In the genomic region with DNA sequence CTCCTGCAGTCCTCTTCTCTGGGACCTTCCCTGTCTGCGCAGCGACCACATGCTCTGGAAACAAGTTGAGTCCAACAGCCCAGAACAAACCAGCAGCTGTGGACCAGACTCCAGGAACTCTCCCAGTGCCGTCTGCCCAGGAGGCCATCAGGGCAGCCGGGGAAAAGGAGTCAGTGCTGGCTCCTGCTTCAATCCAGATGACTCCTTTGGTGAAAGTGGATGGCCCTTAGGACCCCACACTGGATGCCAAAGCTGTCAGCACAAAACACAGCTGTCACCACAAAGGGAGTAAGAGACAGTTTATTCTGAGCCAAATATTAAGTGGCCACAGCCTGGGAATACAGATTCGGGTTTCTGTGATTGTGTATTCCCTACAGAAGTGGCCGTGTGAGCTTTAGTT, we compare ENCODE assay signal across 16 mouse cellular contexts. TPM values are rescaled to one million over a fixed set of nuclear protein-coding genes. Genes with fewer than 3 reads are reported as not detected.
DNase-seq lines count a peak whose midpoint lies in the region; ATAC-seq lines count a peak whose summit lies in the region.
"Had no signal": no experiment of that assay in that cellular context is flagged by ENCODE, and none has a peak within 500 bp of the region (broad histone marks: within the 10 kb centered on the region; RNA-seq: fewer than 3 reads in every experiment).

No protein-coding gene starts in this region.

- 0 out of 2 replicates have a peak overlapping the region, but pooled peaks have one; percentile 5 for H3K9ac ChIP-seq in heart, embryonic 14.5 days (ENCODE audit: low read length)
- H3K9ac ChIP-seq in midbrain, embryonic 14.5 days (replicated peaks; ENCODE audit: low read length) = no peak overlapping the region
- no peak overlapping the region for H3K9ac ChIP-seq in midbrain, embryonic 16.5 days (ENCODE audit: low read depth, low read length)
- H3K9ac ChIP-seq: forebrain, embryonic 12.5 days; liver, embryonic 15.5 days had no signal

- no peak for ATAC-seq in heart, embryonic 14.5 days (ENCODE audit: insufficient number of reproducible peaks, insufficient read depth, low FRiP score, low read depth)
- no peak for ATAC-seq in midbrain, embryonic 14.5 days (ENCODE audit: low FRiP score, low TSS enrichment)
- no peak for ATAC-seq in midbrain, embryonic 16.5 days
- ATAC-seq in activated CD4-positive, CD25-positive, alpha-beta regulatory T cell, adult 4 months = no peak

- no peak overlapping the region for H3K4me2 ChIP-seq in heart, embryonic 14.5 days (ENCODE audit: low read length)
- H3K4me2 ChIP-seq in midbrain, embryonic 14.5 days (ENCODE audit: low read length) = no peak overlapping the region
- H3K4me2 ChIP-seq in midbrain, embryonic 16.5 days (ENCODE audit: low read length) = no peak overlapping the region
- H3K4me2 ChIP-seq: forebrain, embryonic 12.5 days; liver, embryonic 15.5 days had no signal

- H3K27me3 ChIP-seq in heart, embryonic 14.5 days (ENCODE audit: control insufficient read depth, insufficient read depth, low read length) = no peaks in the 10 kb centered on the region
- H3K27me3 ChIP-seq in midbrain, embryonic 14.5 days (ENCODE audit: control insufficient read depth, insufficient read depth, low read length) = no peaks in the 10 kb centered on the region
- no peaks in the 10 kb centered on the region for H3K27me3 ChIP-seq in midbrain, embryonic 16.5 days (ENCODE audit: control insufficient read depth, insufficient read depth, low read depth, low read length)
- H3K27me3 ChIP-seq in limb, embryonic 10.5 days (ENCODE audit: low read depth, poor library complexity, severe bottlenecking) = no peaks in the 10 kb centered on the region
- H3K27me3 ChIP-seq: forebrain, embryonic 12.5 days had no signal

- 49% methylated on average over 6 of the region's 6 CpGs for WGBS in heart, embryonic 14.5 days
- 68% methylated on average over 6 of the region's 6 CpGs for WGBS in midbrain, embryonic 14.5 days
- WGBS in midbrain, embryonic 16.5 days = 61% methylated on average over 6 of the region's 6 CpGs
- 70% methylated on average over 6 of the region's 6 CpGs for WGBS in limb, embryonic 10.5 days

- H3K36me3 ChIP-seq in heart, embryonic 14.5 days (ENCODE audit: control insufficient read depth, insufficient read depth, low read length) = no peaks in the 10 kb centered on the region
- peaks cover 23% of the 10 kb centered on the region for H3K36me3 ChIP-seq in midbrain, embryonic 14.5 days (ENCODE audit: control insufficient read depth, insufficient read depth, low read length)
- peaks cover 12% of the 10 kb centered on the region for H3K36me3 ChIP-seq in midbrain, embryonic 16.5 days (ENCODE audit: control insufficient read depth, insufficient read depth, low read length)
- H3K36me3 ChIP-seq in limb, embryonic 10.5 days = no peaks in the 10 kb centered on the region
- H3K36me3 ChIP-seq: G1E; liver, embryonic 15.5 days had no signal

- DNase-seq in heart, adult 8-10 months (ENCODE audit: low spot score) = no peak
- no peak for DNase-seq in midbrain, embryonic 14.5 days
- DNase-seq in heart, postnatal 4 days = peak; percentile 29
- DNase-seq in limb, embryonic 10.5 days (ENCODE audit: low spot score) = no peak
- DNase-seq in embryo, embryonic 11 days = no peak
- DNase-seq: cerebellum, adult 9-11 months; kidney, adult 2 months; kidney, postnatal 36 days; layer of hippocampus, adult 9-11 months; thymus, postnatal 4 days had no signal

- H3K27ac ChIP-seq in heart, embryonic 14.5 days (replicated peaks in 1 of 2; ENCODE audit: control insufficient read depth in 1 of 2, insufficient read depth in 1 of 2, low read depth in 2 of 2, low read length in 2 of 2) = no peak overlapping the region
- H3K27ac ChIP-seq in midbrain, embryonic 14.5 days (replicated peaks; ENCODE audit: low read depth, low read length) = peak overlapping the region; percentile 32; the same call in 1 of the 2 replicates
- H3K27ac ChIP-seq in midbrain, embryonic 16.5 days (ENCODE audit: low read length) = no peak overlapping the region
- H3K27ac ChIP-seq in limb, embryonic 10.5 days = 0 out of 2 replicates have a peak overlapping the region, but pooled peaks have one; percentile 15
- H3K27ac ChIP-seq: forebrain, embryonic 12.5 days; liver, embryonic 15.5 days had no signal

- H3K9me3 ChIP-seq in heart, embryonic 14.5 days (ENCODE audit: control insufficient read depth, low read length) = no peaks in the 10 kb centered on the region
- H3K9me3 ChIP-seq in midbrain, embryonic 14.5 days (ENCODE audit: control insufficient read depth, low read length) = peaks cover 4% of the 10 kb centered on the region; the same call in 1 of the 2 replicates
- no peaks in the 10 kb centered on the region for H3K9me3 ChIP-seq in midbrain, embryonic 16.5 days (replicated peaks; ENCODE audit: control insufficient read depth, low read length, poor library complexity, severe bottlenecking)
- no peaks in the 10 kb centered on the region for H3K9me3 ChIP-seq in limb, embryonic 10.5 days (replicated peaks)
- H3K9me3 ChIP-seq: forebrain, embryonic 12.5 days; G1E; liver, embryonic 15.5 days had no signal

- H3K4me1 ChIP-seq in heart, embryonic 14.5 days (ENCODE audit: control insufficient read depth in 2 of 2, insufficient read depth in 2 of 2, low read length in 2 of 2) = peaks cover 16 to 31% of the 10 kb centered on the region in 2 experiments
- peaks cover 17% of the 10 kb centered on the region; the same call in 1 of the 2 replicates for H3K4me1 ChIP-seq in midbrain, embryonic 14.5 days (ENCODE audit: control insufficient read depth, insufficient read depth, low read length)
- H3K4me1 ChIP-seq in midbrain, embryonic 16.5 days (ENCODE audit: control insufficient read depth, insufficient read depth, low read length) = peaks cover 12% of the 10 kb centered on the region
- peaks cover 14% of the 10 kb centered on the region for H3K4me1 ChIP-seq in limb, embryonic 10.5 days
- H3K4me1 ChIP-seq: liver, embryonic 15.5 days had no signal

- H3K4me3 ChIP-seq in heart, embryonic 14.5 days (ENCODE audit: control insufficient read depth in 1 of 2, insufficient read depth in 1 of 2, low read depth in 1 of 2, low read length in 2 of 2) = no peak overlapping the region
- no peak overlapping the region for H3K4me3 ChIP-seq in midbrain, embryonic 14.5 days (replicated peaks; ENCODE audit: low read depth, low read length)
- H3K4me3 ChIP-seq in midbrain, embryonic 16.5 days (ENCODE audit: low read depth, low read length) = no peak overlapping the region
- no peak overlapping the region for H3K4me3 ChIP-seq in limb, embryonic 10.5 days
- H3K4me3 ChIP-seq: forebrain, embryonic 12.5 days; liver, embryonic 15.5 days had no signal

RNA-seq across cellular contexts. Expression of a gene that starts 23.7 kb away (rescaled TPM):
- polyA plus RNA-seq in heart, embryonic 14.5 days (2014; fragmentation: Nextera tagmentation; extraction: Ambion mirVana) = 2.1 and 2.4 TPM in 2 replicates
- 1 to 10 TPM; 3.0 to 5.1 (median 3.6) TPM for total RNA-seq in heart, adult 8-10 months (2022)
- 94.4 and 102 TPM in 2 replicates for polyA plus RNA-seq in midbrain, embryonic 14.5 days (2014; fragmentation: Nextera tagmentation; extraction: Ambion mirVana)
- 140 and 155 TPM in 2 replicates for polyA plus RNA-seq in midbrain, embryonic 16.5 days (2015; fragmentation: Nextera tagmentation; extraction: Ambion mirVana)
- total RNA-seq in heart, postnatal 4 days (2021) = 1 to 10 TPM; 4.6 to 4.8 TPM
- 3.1 and 5.4 TPM in 2 replicates for polyA plus RNA-seq in limb, embryonic 10.5 days (2016; fragmentation: Nextera tagmentation; extraction: Ambion mirVana)
- polyA plus RNA-seq in activated CD4-positive, CD25-positive, alpha-beta regulatory T cell, adult 4 months (2017; shearing (Covaris generic)) = 1 to 10 TPM; 2.8 to 4.1 TPM
- polyA plus RNA-seq: G1E had no signal

RNA-seq across cellular contexts. Expression of a gene that starts 52.5 kb away (rescaled TPM):
- 1.1 and 1.7 TPM in 2 replicates for polyA plus RNA-seq in heart, embryonic 14.5 days (2014; fragmentation: Nextera tagmentation; extraction: Ambion mirVana)
- not detected for total RNA-seq in heart, adult 8-10 months (2022)
- polyA plus RNA-seq in midbrain, embryonic 14.5 days (2014; fragmentation: Nextera tagmentation; extraction: Ambion mirVana) = 1.4 and 2.1 TPM in 2 replicates
- polyA plus RNA-seq in midbrain, embryonic 16.5 days (2015; fragmentation: Nextera tagmentation; extraction: Ambion mirVana) = 1.1 and 1.2 TPM in 2 replicates
- total RNA-seq in heart, postnatal 4 days (2021) = not detected
- 78.6 and 124 TPM in 2 replicates for polyA plus RNA-seq in limb, embryonic 10.5 days (2016; fragmentation: Nextera tagmentation; extraction: Ambion mirVana)
- polyA plus RNA-seq in activated CD4-positive, CD25-positive, alpha-beta regulatory T cell, adult 4 months (2017; shearing (Covaris generic)) = not detected
- total RNA-seq: G1E had no signal

Comparison
In these comparisons a context has a peak if more than half of its experiments do, and no peak if none do; other contexts are left out.
1. H3K27ac ChIP-seq: peak in midbrain, embryonic 14.5 days (single experiment) and limb, embryonic 10.5 days (single experiment); none in heart, embryonic 14.5 days (0 of 2) and midbrain, embryonic 16.5 days (single experiment).
2. RNA of a gene that starts 23.7 kb away (polyA plus RNA-seq): 140 to 155 TPM in midbrain, embryonic 16.5 days and 94.4 to 102 TPM in midbrain, embryonic 14.5 days; 3.1 to 5.4 TPM in limb, embryonic 10.5 days, 2.8 to 4.1 TPM in activated CD4-positive, CD25-positive, alpha-beta regulatory T cell, adult 4 months and 2.1 to 2.4 TPM in heart, embryonic 14.5 days; every median in the first group is over 10 times any median in the second.
3. RNA of a gene that starts 52.5 kb away (polyA plus RNA-seq): 78.6 to 124 TPM in limb, embryonic 10.5 days; 1.4 to 2.1 TPM in midbrain, embryonic 14.5 days, 1.1 to 1.7 TPM in heart, embryonic 14.5 days, 1.1 to 1.2 TPM in midbrain, embryonic 16.5 days and not detected in activated CD4-positive, CD25-positive, alpha-beta regulatory T cell, adult 4 months; every median in the first group is over 10 times any median in the second.